Mouse (Mus musculus) gastrocnemius, postnatal 25 days (tissue): ENCODE results near the gene Tbc1d17. TPM values are rescaled to one million over a fixed set of nuclear protein-coding genes. Genes with fewer than 3 reads are reported as not detected.

Experiments used
- microRNA-seq, 2 experiments: library from miRNA; unstranded; fragments of <30 nt; microRNA quantifications; one replicate each; pipeline ENCODE4 v1.2.0; 2021; ENCODE audit warnings: borderline replicate concordance in 2 of 2
- total RNA-seq, 2 experiments: library from RNA; stranded (reverse); gene quantifications; 1 replicate in 1 of 2; 2 replicates in 1 of 2; pipeline ENCODE4 v1.2.3; 2021

Tbc1d17 gene
- total RNA-seq, 2 experiments from 2014 or later: 38.6 to 41.2 TPM

Small RNAs within 50 kb of the gene (microRNA-seq; reads per million reads assigned to microRNA genes)
- 0 reads per million in 2 experiments for gene Mir707

Other genes with a start within 250 kb of the Tbc1d17 start
- gene Myh14, start 178.2 kb downstream of the Tbc1d17 start, total RNA-seq: 10 to 100 TPM; 23.0 to 24.7 TPM
- not detected for gene Izumo2, start 140.3 kb downstream of the Tbc1d17 start, total RNA-seq
- 10 to 100 TPM; 16.7 to 21.1 TPM for gene Vrk3, start 100.7 kb downstream of the Tbc1d17 start, total RNA-seq
- gene Zfp473, start 98.0 kb downstream of the Tbc1d17 start, total RNA-seq: under 1 TPM in 1 of 2 experiments, not detected in 1; 0.08 TPM
- gene Nup62, start 33.0 kb downstream of the Tbc1d17 start, total RNA-seq: 10 to 100 TPM; 18.4 to 22.2 TPM
- 1 to 10 TPM; 1.8 to 3.1 TPM for gene Il4i1, start 32.7 kb downstream of the Tbc1d17 start, total RNA-seq
- 10 to 100 TPM; 57.2 to 70.6 TPM for gene Atf5, start 32.4 kb downstream of the Tbc1d17 start, total RNA-seq
- 100 to 1,000 TPM; 103 to 113 TPM for gene Akt1s1, start 88 bp downstream of the Tbc1d17 start, total RNA-seq
- gene Pnkp, start 8.1 kb upstream of the Tbc1d17 start, total RNA-seq: 10 to 100 TPM; 15.6 to 15.8 TPM
- gene Ptov1, start 20.7 kb upstream of the Tbc1d17 start, total RNA-seq: 100 to 1,000 TPM; 116 to 125 TPM
- gene Med25, start 43.6 kb upstream of the Tbc1d17 start, total RNA-seq: 10 to 100 TPM; 50.9 to 51.2 TPM
- 10 to 100 TPM; 16.1 to 17.3 TPM for gene Fuz, start 47.0 kb upstream of the Tbc1d17 start, total RNA-seq
- 10 to 100 TPM; 57.1 to 57.2 TPM for gene Ap2a1, start 80.4 kb upstream of the Tbc1d17 start, total RNA-seq
- gene Tsks, start 94.1 kb upstream of the Tbc1d17 start, total RNA-seq: not detected
- 1 to 10 TPM; 1.6 to 2.0 TPM for gene Cpt1c, start 125.8 kb upstream of the Tbc1d17 start, total RNA-seq
- 100 to 1,000 TPM; 119 to 142 TPM for gene Prmt1, start 137.5 kb upstream of the Tbc1d17 start, total RNA-seq
- gene Irf3, start 148.6 kb upstream of the Tbc1d17 start, total RNA-seq: 10 to 100 TPM; 16.1 to 20.9 TPM
- gene Bcl2l12, start 149.6 kb upstream of the Tbc1d17 start, total RNA-seq: 1 to 10 TPM; 7.4 to 9.6 TPM
- 10 to 100 TPM; 35.8 to 38.1 TPM for gene Scaf1, start 167.3 kb upstream of the Tbc1d17 start, total RNA-seq
- 10 to 100 TPM; 22.5 to 30.6 TPM for gene Rras, start 168.9 kb upstream of the Tbc1d17 start, total RNA-seq
- 10 to 100 TPM; 14.1 to 16.1 TPM for gene Prr12, start 203.8 kb upstream of the Tbc1d17 start, total RNA-seq
- 10 to 100 TPM; 30.8 to 31.6 TPM for gene Nosip, start 213.3 kb upstream of the Tbc1d17 start, total RNA-seq
- gene Prrg2, start 213.6 kb upstream of the Tbc1d17 start, total RNA-seq: 1 to 10 TPM; 6.9 to 9.1 TPM
- 10 to 100 TPM; 24.0 to 32.8 TPM for gene Rcn3, start 243.1 kb upstream of the Tbc1d17 start, total RNA-seq